Mouse (Mus musculus): Measurements from ENCODE around the gene Gsdmc4. TPM values are rescaled to one million over a fixed set of nuclear protein-coding genes. Genes with fewer than 3 reads are reported as not detected.
"Not testable (repeated sequence)": the region's sequence is repeated elsewhere in the genome, so short reads cannot be mapped to it uniquely, and the experiment has no call there.

Gene Gsdmc4
- 0.07 TPM in 1 of 2 replicates, not detected in the other for polyA plus RNA-seq (2015; fragmentation: Nextera tagmentation; extraction: Ambion mirVana)

DNA sequence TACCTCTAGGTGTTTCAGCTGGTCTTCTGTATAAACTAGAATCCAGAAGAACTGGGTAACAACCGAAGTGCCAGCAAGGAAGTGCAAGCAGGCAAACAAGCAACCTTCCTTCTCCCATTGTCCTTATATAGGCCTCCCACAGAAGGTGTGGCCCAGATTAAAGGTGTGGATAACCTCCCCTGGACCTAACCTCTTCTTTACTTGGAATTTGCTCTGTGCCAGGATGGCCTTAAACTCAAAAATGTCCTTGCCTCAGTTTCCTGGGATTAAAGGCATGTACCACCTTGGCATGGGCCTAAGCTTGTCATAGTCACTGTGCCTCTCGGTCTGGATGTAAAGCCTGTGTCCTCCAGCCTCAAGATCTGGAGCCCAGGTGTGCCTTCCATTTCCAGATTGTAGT lies at the start of gene Gsdmc4:
Gene Gsdmc4, minus strand, starts transcription at position 101 of the 400 bp plus-strand sequence.
- not testable (repeated sequence) for H3K9me3 ChIP-seq (replicated peaks; ENCODE audit: control insufficient read depth, low read length); H3K4me1 ChIP-seq (ENCODE audit: control insufficient read depth, insufficient read depth, low read length); H3K27me3 ChIP-seq (ENCODE audit: control insufficient read depth, insufficient read depth, low read length); H3K4me2 ChIP-seq (ENCODE audit: low read depth, low read length); H3K4me3 ChIP-seq (ENCODE audit: low read length); H3K9ac ChIP-seq (ENCODE audit: low read length); H3K27ac ChIP-seq (ENCODE audit: low read length); H3K36me3 ChIP-seq (ENCODE audit: control insufficient read depth, insufficient read depth); ATAC-seq (replicated peaks; ENCODE audit: extremely low read depth, insufficient read depth, low FRiP score)
- WGBS = 67% methylated on average over 2 of the region's 2 CpGs

DNA sequence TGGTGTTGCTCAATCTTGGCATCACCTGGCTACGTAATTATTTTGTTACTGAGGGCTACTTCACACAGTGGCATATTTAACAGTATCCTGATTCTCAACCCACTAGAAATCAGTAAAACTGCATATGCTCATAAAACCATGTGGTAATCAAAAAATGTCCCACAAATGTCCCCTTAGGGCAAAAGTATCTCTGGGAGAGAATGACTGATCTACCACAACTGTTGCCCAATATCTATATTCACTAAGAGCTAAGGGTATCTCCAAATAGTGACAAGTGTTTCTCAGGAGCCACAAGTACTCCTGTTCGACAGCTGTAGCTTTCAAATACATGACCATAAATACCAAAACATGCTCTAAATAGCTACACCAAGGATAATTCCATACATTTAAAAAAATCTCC lies 48.4 kb upstream of the Gsdmc4 start:
- no peak overlapping the region for H3K9ac ChIP-seq (ENCODE audit: low read length)
- no peak overlapping the region for H3K4me3 ChIP-seq (ENCODE audit: low read length)
- WGBS = 85% methylated on average over 2 of the region's 2 CpGs
- no peaks in the 10 kb centered on the region for H3K9me3 ChIP-seq (replicated peaks; ENCODE audit: control insufficient read depth, low read length)
- H3K27me3 ChIP-seq (ENCODE audit: control insufficient read depth, insufficient read depth, low read length) = no peaks in the 10 kb centered on the region
- no peak overlapping the region for H3K27ac ChIP-seq (ENCODE audit: low read length)
- ATAC-seq (replicated peaks; ENCODE audit: extremely low read depth, insufficient read depth, low FRiP score) = no peak
- no peaks in the 10 kb centered on the region for H3K36me3 ChIP-seq (ENCODE audit: control insufficient read depth, insufficient read depth)
- no peak overlapping the region for H3K4me2 ChIP-seq (ENCODE audit: low read depth, low read length)
- H3K4me1 ChIP-seq (ENCODE audit: control insufficient read depth, insufficient read depth, low read length) = peaks cover under 1% of the 10 kb centered on the region

DNA sequence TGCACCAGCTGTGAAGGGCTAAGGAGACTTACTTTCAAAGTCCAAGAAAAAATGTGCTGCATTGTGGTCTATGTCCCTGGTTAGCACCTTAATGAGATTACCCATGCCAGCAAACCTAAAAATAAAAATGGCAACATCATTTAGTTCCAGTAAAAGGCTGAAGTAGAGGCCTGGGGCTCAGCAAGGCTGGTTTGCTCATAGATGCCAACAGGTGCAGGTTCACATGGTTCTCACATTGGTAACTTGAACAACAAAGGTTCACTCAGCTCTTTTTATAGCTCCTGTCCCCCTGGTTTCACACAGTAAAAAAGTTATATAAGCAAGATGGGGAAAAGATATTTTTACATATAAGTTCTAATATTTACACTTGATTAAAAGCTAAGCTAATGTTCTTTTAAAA lies 45.5 kb upstream of the Gsdmc4 start:
- ATAC-seq (replicated peaks; ENCODE audit: extremely low read depth, insufficient read depth, low FRiP score) = no peak

DNA sequence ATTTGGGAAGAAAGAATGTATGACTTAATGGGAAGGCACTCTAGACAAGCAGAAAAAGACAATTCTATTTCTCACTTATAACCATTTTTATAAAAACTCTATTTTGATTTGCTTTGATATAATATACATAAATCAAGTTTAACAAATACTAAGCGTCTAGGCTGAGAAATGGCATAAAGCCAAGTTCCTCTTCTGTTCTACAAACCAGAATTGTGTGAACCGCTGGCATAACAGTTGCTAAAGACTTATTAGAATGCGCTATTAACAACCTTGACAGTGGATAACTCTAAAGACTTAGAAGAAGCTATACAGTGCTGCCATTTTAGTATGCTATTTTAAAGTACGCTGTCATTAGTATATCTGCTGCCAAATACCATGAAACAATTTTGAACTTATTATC lies 41.2 kb upstream of the Gsdmc4 start:
- H3K36me3 ChIP-seq (ENCODE audit: control insufficient read depth, insufficient read depth) = peaks cover 2% of the 10 kb centered on the region; the same call in 1 of the 2 replicates
- no peaks in the 10 kb centered on the region for H3K9me3 ChIP-seq (replicated peaks; ENCODE audit: control insufficient read depth, low read length)
- no peaks in the 10 kb centered on the region for H3K4me1 ChIP-seq (ENCODE audit: control insufficient read depth, insufficient read depth, low read length)
- 83% methylated on average over 4 of the region's 4 CpGs for WGBS
- no peak for ATAC-seq (replicated peaks; ENCODE audit: extremely low read depth, insufficient read depth, low FRiP score)
- H3K9ac ChIP-seq (ENCODE audit: low read length) = no peak overlapping the region
- H3K27ac ChIP-seq (ENCODE audit: low read length) = no peak overlapping the region
- H3K4me3 ChIP-seq (ENCODE audit: low read length) = no peak overlapping the region
- no peaks in the 10 kb centered on the region for H3K27me3 ChIP-seq (ENCODE audit: control insufficient read depth, insufficient read depth, low read length)
- no peak overlapping the region for H3K4me2 ChIP-seq (ENCODE audit: low read depth, low read length)

More for the DNA sequence above, 45.5 kb upstream of the Gsdmc4 start:
- H3K36me3 ChIP-seq (ENCODE audit: control insufficient read depth, insufficient read depth) = no peaks in the 10 kb centered on the region
- no peak overlapping the region for H3K27ac ChIP-seq (ENCODE audit: low read length)
- no peak overlapping the region for H3K4me3 ChIP-seq (ENCODE audit: low read length)
- H3K4me2 ChIP-seq (ENCODE audit: low read depth, low read length) = no peak overlapping the region
- H3K27me3 ChIP-seq (ENCODE audit: control insufficient read depth, insufficient read depth, low read length) = no peaks in the 10 kb centered on the region
- H3K4me1 ChIP-seq (ENCODE audit: control insufficient read depth, insufficient read depth, low read length) = no peaks in the 10 kb centered on the region
- H3K9me3 ChIP-seq (replicated peaks; ENCODE audit: control insufficient read depth, low read length) = no peaks in the 10 kb centered on the region
- H3K9ac ChIP-seq (ENCODE audit: low read length) = no peak overlapping the region

DNA sequence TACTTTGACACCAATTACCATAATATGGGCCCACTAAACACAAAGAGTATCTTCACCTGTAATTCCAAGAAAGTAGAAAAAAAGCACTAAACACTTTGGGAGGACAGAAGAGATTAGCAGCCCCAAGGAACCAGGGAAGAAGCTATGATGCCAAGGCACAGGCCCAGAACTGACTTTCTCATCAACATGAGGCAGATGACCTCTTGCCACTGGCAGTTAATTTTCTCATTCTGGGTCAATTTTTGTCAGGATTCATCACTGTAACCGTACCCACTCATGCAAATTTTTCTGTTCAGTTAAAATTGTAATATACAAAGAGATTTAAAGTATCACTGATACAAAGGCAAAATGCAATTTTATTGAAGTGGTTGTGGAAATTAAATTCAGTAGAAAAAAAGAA lies 29.1 kb upstream of the Gsdmc4 start:
- no peak overlapping the region for H3K9ac ChIP-seq (ENCODE audit: low read length)
- H3K4me2 ChIP-seq (ENCODE audit: low read depth, low read length) = no peak overlapping the region
- H3K9me3 ChIP-seq (replicated peaks; ENCODE audit: control insufficient read depth, low read length) = no peaks in the 10 kb centered on the region
- no peaks in the 10 kb centered on the region for H3K4me1 ChIP-seq (ENCODE audit: control insufficient read depth, insufficient read depth, low read length)
- no peak overlapping the region for H3K27ac ChIP-seq (ENCODE audit: low read length)
- no peaks in the 10 kb centered on the region for H3K27me3 ChIP-seq (ENCODE audit: control insufficient read depth, insufficient read depth, low read length)
- H3K4me3 ChIP-seq (ENCODE audit: low read length) = no peak overlapping the region
- H3K36me3 ChIP-seq (ENCODE audit: control insufficient read depth, insufficient read depth) = peaks cover 25% of the 10 kb centered on the region
- 92% methylated on average over 1 of the region's 1 CpGs for WGBS
- no peak for ATAC-seq (replicated peaks; ENCODE audit: extremely low read depth, insufficient read depth, low FRiP score)

DNA sequence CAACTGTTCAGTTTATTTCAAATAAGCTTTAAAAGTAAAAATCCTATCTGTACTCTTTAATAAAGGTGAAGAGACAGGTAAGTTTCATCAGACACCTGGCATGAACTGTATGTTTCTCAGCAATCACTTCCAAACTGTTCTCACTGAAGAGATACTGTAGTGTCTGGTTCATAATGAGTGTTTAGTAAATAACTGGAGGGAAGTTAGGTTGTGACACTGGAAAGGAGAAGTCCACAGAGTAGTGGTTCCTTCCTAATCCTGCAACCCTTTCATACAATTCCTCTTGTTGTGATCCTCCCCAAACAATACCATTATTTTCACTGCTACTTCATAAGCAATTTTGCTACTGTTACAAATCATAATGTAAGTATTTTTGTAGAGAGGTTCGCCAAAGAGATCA lies 20.6 kb upstream of the Gsdmc4 start:
- Histone ChIP-seq H3K4me3 (ENCODE audit: low read length) (no peak overlapping the region), H3K9me3 (replicated peaks; ENCODE audit: control insufficient read depth, low read length) (no peaks in the 10 kb centered on the region), H3K27me3 (ENCODE audit: control insufficient read depth, insufficient read depth, low read length) (no peaks in the 10 kb centered on the region), H3K4me2 (ENCODE audit: low read depth, low read length) (no peak overlapping the region), H3K9ac (ENCODE audit: low read length) (no peak overlapping the region), H3K36me3 (ENCODE audit: control insufficient read depth, insufficient read depth) (peaks cover 26% of the 10 kb centered on the region), H3K4me1 (ENCODE audit: control insufficient read depth, insufficient read depth, low read length) (no peaks in the 10 kb centered on the region), H3K27ac (ENCODE audit: low read length) (no peak overlapping the region)
- 95% methylated on average over 1 of the region's 1 CpGs for WGBS
- ATAC-seq (replicated peaks; ENCODE audit: extremely low read depth, insufficient read depth, low FRiP score) = no peak

DNA sequence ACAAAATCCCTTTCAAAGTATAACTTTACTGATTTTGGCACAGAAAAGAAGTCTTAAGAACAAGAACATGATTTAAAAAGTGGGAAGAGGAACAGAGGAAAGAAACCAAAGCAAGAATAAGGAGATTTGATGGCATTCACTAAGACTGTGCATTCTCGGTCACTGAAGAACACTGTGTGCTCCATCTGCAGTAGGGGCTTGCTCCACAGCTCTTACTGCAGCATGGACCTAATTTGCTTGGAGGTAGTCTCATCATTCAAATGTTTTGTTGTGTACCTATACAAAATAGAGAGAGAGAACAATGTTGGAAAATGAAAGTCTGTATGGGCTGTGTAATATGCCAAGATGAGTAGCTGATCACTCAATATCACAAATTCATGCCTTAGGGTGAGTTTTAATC lies 19.3 kb upstream of the Gsdmc4 start:
- 85% methylated on average over 1 of the region's 1 CpGs for WGBS
- no peak overlapping the region for H3K4me2 ChIP-seq (ENCODE audit: low read depth, low read length)

DNA sequence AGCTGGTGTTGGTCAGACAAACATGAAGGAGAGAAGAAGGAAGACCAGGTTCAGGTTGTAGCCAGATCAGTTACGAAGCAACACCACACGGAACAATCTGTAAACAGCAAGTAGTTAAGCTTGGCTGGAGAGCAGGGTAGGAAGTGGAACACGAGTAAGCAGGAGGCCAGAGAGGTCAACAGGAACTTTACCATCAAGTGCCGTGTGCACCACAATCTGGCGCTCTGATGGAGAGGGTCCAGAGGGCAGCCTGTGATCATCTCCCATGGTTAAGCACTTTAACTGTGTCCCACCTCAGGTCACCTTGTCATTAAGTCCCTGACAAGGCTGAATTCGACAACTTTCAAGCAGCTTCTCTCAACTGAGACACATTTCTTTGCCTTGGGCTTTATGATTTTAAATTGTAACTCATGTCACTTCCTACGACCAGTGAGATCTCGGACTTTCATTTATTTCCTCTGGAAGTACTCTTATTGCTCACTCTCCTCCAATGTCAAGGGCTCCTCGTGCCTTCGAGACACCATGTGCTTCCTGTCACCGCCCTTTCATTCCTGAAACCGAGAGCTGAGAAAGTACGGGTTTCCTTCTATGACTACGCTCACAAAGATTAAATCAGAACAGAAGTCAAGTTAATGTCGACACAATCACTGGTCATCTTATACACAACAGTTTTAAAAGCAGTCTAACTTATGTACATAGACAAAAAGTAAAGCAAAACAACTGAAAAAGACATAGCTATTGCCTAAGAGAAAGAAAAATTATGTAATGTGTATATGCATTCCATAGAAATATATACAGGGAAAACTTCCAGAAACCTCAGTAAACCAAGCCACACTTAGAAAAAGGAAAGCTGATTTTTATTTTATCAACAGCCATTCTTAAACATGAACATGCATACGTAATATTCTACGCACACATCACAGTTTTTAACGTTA lies 18.3 kb upstream of the Gsdmc4 start:
- Histone ChIP-seq H3K27ac (ENCODE audit: low read length) (no peak overlapping the region), H3K4me1 (ENCODE audit: control insufficient read depth, insufficient read depth, low read length) (no peaks in the 10 kb centered on the region), H3K9ac (ENCODE audit: low read length) (no peak overlapping the region), H3K36me3 (ENCODE audit: control insufficient read depth, insufficient read depth) (peaks cover 21% of the 10 kb centered on the region), H3K9me3 (replicated peaks; ENCODE audit: control insufficient read depth, low read length) (no peaks in the 10 kb centered on the region), H3K4me2 (ENCODE audit: low read depth, low read length) (no peak overlapping the region), H3K4me3 (ENCODE audit: low read length) (no peak overlapping the region), H3K27me3 (ENCODE audit: control insufficient read depth, insufficient read depth, low read length) (no peaks in the 10 kb centered on the region)
- 74% methylated on average over 18 of the region's 18 CpGs for WGBS
- no peak for ATAC-seq (replicated peaks; ENCODE audit: extremely low read depth, insufficient read depth, low FRiP score)

More for the DNA sequence above, 19.3 kb upstream of the Gsdmc4 start:
- no peaks in the 10 kb centered on the region for H3K27me3 ChIP-seq (ENCODE audit: control insufficient read depth, insufficient read depth, low read length)
- ATAC-seq (replicated peaks; ENCODE audit: extremely low read depth, insufficient read depth, low FRiP score) = no peak
- H3K4me1 ChIP-seq (ENCODE audit: control insufficient read depth, insufficient read depth, low read length) = no peaks in the 10 kb centered on the region
- H3K9ac ChIP-seq (ENCODE audit: low read length) = no peak overlapping the region
- peaks cover 21% of the 10 kb centered on the region for H3K36me3 ChIP-seq (ENCODE audit: control insufficient read depth, insufficient read depth)
- H3K4me3 ChIP-seq (ENCODE audit: low read length) = no peak overlapping the region
- H3K27ac ChIP-seq (ENCODE audit: low read length) = no peak overlapping the region
- H3K9me3 ChIP-seq (replicated peaks; ENCODE audit: control insufficient read depth, low read length) = no peaks in the 10 kb centered on the region

DNA sequence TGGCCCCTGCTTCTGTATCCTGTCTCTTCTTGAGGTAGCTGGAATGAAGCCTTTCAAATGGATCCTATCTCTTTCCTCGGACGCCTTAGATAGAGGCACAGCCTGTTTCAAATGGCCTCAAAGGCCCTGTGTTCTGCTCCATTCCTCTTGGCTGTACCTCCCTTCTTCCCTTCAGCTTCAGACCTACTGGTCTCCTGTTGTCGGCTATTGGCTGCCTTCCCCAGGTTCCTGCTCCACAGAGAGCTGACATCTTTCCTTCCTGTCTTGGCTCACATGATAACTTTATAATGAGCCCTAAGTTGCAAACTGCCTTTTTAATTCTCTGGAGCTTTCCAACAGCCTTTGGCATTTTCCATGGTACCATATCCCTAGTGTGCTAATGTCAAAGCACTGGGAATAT lies 14.1 kb upstream of the Gsdmc4 start:
- no peaks in the 10 kb centered on the region for H3K4me1 ChIP-seq (ENCODE audit: control insufficient read depth, insufficient read depth, low read length)
- H3K4me2 ChIP-seq (ENCODE audit: low read depth, low read length) = no peak overlapping the region
- 81% methylated on average over 3 of the region's 3 CpGs for WGBS
- peaks cover 14% of the 10 kb centered on the region for H3K36me3 ChIP-seq (ENCODE audit: control insufficient read depth, insufficient read depth)
- no peak for ATAC-seq (replicated peaks; ENCODE audit: extremely low read depth, insufficient read depth, low FRiP score)
- no peak overlapping the region for H3K27ac ChIP-seq (ENCODE audit: low read length)
- no peaks in the 10 kb centered on the region for H3K9me3 ChIP-seq (replicated peaks; ENCODE audit: control insufficient read depth, low read length)
- H3K9ac ChIP-seq (ENCODE audit: low read length) = no peak overlapping the region
- no peaks in the 10 kb centered on the region for H3K27me3 ChIP-seq (ENCODE audit: control insufficient read depth, insufficient read depth, low read length)
- H3K4me3 ChIP-seq (ENCODE audit: low read length) = no peak overlapping the region
